Mouse (Mus musculus) liver, embryonic 12.5 days (tissue): ENCODE data around the gene Ccser2. TPM values are rescaled to one million over a fixed set of nuclear protein-coding genes. Genes with fewer than 3 reads are reported as not detected.
A peak's percentile ranks its signal among the peaks of the same experiment; 100 is the strongest.
"Not testable (repeated sequence)": the region's sequence is repeated elsewhere in the genome, so short reads cannot be mapped to it uniquely, and the experiment has no call there.

Experiments
- ATAC-seq: fragments of 200-750 bp; cut with Nextera tagmentation; 2 replicates; pipeline ENCODE4 v1.8.0; 2017; ENCODE audit warnings: moderate number of reproducible peaks, mild to moderate bottlenecking, moderate library complexity
- H3K27ac ChIP-seq: fragments of 300-500 bp; sonication (generic); 2 replicates; pipeline ENCODE4 v1.5.1; 2016; ENCODE audit warnings: mild to moderate bottlenecking
- H3K27me3 ChIP-seq: fragments of 300-500 bp; sonication (generic); replicated peaks from 2 replicates; pipeline ENCODE4 v1.6.1; 2016; ENCODE audit warnings: mild to moderate bottlenecking, moderate library complexity
- H3K36me3 ChIP-seq: fragments of 300-500 bp; sonication (generic); 2 replicates; pipeline ENCODE4 v1.6.1; 2016; ENCODE audit warnings: mild to moderate bottlenecking, moderate library complexity
- H3K4me1 ChIP-seq: fragments of 300-500 bp; sonication (generic); 2 replicates; pipeline ENCODE4 v1.6.1; 2016
- H3K4me2 ChIP-seq: fragments of 300-500 bp; sonication (generic); 2 replicates; pipeline ENCODE4 v1.6.1; 2016; ENCODE audit warnings: mild to moderate bottlenecking, moderate library complexity
- H3K4me3 ChIP-seq: fragments of 300-500 bp; sonication (generic); 2 replicates; pipeline ENCODE4 v1.5.1; 2016; ENCODE audit warnings: mild to moderate bottlenecking, moderate library complexity
- H3K9ac ChIP-seq: fragments of 300-500 bp; sonication (generic); 2 replicates; pipeline ENCODE4 v1.6.1; 2016; ENCODE audit warnings: mild to moderate bottlenecking, moderate library complexity
- H3K9me3 ChIP-seq: fragments of 300-500 bp; sonication (generic); replicated peaks from 2 replicates; pipeline ENCODE4 v1.6.1; 2016; ENCODE audit warnings: mild to moderate bottlenecking, moderate library complexity
- WGBS: fragments of 180-500 bp; shearing (Covaris S2); methylation state at CpG from one replicate; pipeline ENCODE4 v1.1.7; 2016; ENCODE audit not compliant: insufficient replicate concordance; 5-methylcytosine and 5-hydroxymethylcytosine counted together
- polyA plus RNA-seq: library from polyadenylated mRNA; unstranded; fragments of >200 nt; fragmentation: Nextera tagmentation; extraction: Ambion mirVana; gene quantifications from 2 replicates; pipeline ENCODE4 v1.2.1, GENCODE M21; 2016

The Ccser2 gene
- polyA plus RNA-seq: 6.5 and 7.6 TPM in 2 replicates

DNA sequence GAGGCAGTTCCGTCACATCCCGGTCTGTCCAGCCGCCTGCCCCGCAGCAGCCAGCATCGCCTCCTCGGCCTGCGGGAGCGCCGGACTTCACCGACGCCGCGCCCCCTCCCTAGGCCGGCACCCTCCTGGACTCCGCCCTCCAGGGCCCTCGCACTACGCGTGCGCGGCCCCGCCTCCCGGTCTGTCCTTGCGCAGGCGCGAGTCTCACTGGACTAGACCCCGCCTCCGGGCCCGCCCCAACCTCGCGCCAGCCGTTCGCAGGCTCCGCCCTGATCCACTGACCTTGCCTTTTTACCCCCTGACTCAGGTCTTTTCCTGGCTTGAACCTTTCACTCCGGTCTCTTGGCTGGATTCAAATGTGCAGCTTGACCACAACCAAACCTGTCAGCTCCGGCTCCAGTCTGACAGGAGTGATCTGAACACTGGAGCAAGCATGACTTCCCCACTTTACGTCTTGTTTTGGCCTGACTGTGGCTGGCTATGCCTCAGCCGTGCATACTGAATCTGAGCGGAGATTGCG, at the start of gene Ccser2:
Gene Ccser2, minus strand, starts transcription at position 150 of the 520 bp plus-strand sequence.
- Histone ChIP-seq H3K4me1 (peaks cover 18% of the 10 kb centered on the region), H3K4me3 (peak within 1 kb of the TSS; percentile 94), H3K27me3 (no peaks in the 10 kb centered on the region), H3K9ac (peak within 1 kb of the TSS; percentile 86), H3K27ac (peak within 1 kb of the TSS; percentile 73), H3K9me3 (no peaks in the 10 kb centered on the region), H3K4me2 (peak within 1 kb of the TSS; percentile 99), H3K36me3 (no peaks in the 10 kb centered on the region)
- WGBS: 1% methylated on average over 37 of the region's 39 CpGs
- ATAC-seq: peak; percentile 100

DNA sequence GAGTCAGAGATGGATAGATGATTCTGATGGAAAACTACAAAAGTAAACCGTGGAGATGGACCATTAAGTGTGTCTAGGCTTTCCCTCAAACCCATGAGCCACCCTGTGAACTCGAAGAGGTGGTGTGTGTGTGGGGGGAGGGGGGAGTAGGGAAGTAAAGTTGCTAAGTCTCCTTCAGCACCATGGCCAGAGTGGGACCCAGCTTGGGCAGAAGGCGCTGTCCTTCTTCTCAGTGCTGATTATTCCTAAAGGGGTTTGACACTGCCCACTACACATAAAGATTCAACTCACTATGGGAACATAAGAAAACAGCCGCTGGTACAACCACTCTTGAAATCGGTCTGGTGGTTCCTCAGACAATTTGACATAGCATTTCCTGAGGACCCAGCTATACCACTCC, 47.3 kb upstream of the Ccser2 start:
- no peak overlapping the region for H3K9ac ChIP-seq
- H3K4me1 ChIP-seq: no peaks in the 10 kb centered on the region
- ATAC-seq: no peak
- no peaks in the 10 kb centered on the region for H3K27me3 ChIP-seq
- no peak overlapping the region for H3K4me3 ChIP-seq
- no peaks in the 10 kb centered on the region for H3K36me3 ChIP-seq
- no peak overlapping the region for H3K27ac ChIP-seq
- 23% methylated on average over 5 of the region's 5 CpGs for WGBS
- no peaks in the 10 kb centered on the region for H3K9me3 ChIP-seq
- H3K4me2 ChIP-seq: no peak overlapping the region

DNA sequence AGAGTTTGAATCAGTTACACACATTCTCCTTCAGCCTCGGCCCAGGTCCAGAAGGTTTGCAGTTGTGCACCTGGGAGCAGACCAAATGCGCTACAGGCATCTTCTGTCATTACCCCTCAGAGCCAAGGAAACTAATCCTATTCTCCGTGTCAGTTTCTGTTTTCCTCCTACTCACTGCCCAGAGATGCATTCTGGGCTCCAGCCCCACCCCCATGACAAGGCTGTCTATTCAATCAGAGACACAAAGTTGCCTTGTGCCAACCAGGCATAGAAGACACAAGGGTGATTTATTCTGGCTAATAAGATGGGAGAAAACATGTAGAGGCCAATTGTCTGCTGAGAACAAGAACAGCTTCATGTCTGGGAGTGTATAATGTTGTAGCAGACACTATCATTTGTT, 45.1 kb upstream of the Ccser2 start:
- Histone ChIP-seq H3K9ac (no peak overlapping the region), H3K27ac (no peak overlapping the region), H3K27me3 (no peaks in the 10 kb centered on the region), H3K4me1 (no peaks in the 10 kb centered on the region), H3K4me2 (no peak overlapping the region), H3K4me3 (no peak overlapping the region), H3K9me3 (no peaks in the 10 kb centered on the region), H3K36me3 (no peaks in the 10 kb centered on the region)
- ATAC-seq: no peak
- WGBS: 44% methylated on average over 3 of the region's 3 CpGs

DNA sequence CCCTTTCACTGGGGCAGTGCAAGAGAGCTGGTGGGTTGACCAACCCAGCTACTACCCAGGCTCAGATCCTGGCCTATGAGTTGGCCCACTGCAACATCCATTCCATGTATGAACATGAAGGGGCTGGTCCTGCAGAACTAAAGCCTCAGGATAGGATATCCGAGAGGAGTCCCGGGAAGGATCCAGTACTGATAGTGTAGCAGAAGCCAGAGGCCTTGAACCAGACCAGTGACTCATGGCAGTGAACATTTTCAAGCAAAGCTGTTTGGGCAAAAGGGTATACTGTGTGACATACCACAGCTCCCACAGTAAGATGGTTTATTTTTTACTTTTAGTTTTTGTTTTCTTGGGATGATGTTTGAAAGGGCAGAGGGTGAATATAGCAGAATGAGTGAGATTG, 41.1 kb upstream of the Ccser2 start:
- Histone ChIP-seq H3K4me2 (no peak overlapping the region), H3K4me1 (no peaks in the 10 kb centered on the region), H3K4me3 (no peak overlapping the region), H3K9ac (no peak overlapping the region), H3K27ac (no peak overlapping the region), H3K9me3 (no peaks in the 10 kb centered on the region), H3K27me3 (no peaks in the 10 kb centered on the region), H3K36me3 (no peaks in the 10 kb centered on the region)
- 65% methylated on average over 2 of the region's 2 CpGs for WGBS
- no peak for ATAC-seq

DNA sequence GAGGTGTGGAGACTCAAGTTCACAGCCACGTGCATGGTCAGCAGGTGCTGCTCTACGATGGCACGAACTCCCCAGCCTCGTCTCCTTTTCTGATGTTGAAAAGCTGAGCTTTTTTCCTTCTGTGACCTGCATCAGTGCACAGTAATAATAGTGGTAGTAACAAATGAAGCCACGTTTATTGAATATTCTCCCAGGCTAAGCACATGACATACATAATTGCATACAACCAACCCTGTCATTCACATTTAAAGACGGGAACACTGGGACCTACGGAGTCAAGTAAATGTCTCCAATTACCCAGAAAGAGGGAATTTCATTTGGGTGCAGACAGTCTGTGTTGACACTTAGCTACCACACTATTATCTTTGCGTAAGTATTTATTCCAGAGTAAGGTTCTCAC, 37.9 kb upstream of the Ccser2 start:
- H3K9me3 ChIP-seq: no peaks in the 10 kb centered on the region
- no peak overlapping the region for H3K4me3 ChIP-seq
- H3K27ac ChIP-seq: no peak overlapping the region
- no peak overlapping the region for H3K9ac ChIP-seq
- no peak overlapping the region for H3K4me2 ChIP-seq
- H3K4me1 ChIP-seq: no peaks in the 10 kb centered on the region
- no peaks in the 10 kb centered on the region for H3K27me3 ChIP-seq
- WGBS: 66% methylated on average over 8 of the region's 8 CpGs
- H3K36me3 ChIP-seq: no peaks in the 10 kb centered on the region
- ATAC-seq: no peak

DNA sequence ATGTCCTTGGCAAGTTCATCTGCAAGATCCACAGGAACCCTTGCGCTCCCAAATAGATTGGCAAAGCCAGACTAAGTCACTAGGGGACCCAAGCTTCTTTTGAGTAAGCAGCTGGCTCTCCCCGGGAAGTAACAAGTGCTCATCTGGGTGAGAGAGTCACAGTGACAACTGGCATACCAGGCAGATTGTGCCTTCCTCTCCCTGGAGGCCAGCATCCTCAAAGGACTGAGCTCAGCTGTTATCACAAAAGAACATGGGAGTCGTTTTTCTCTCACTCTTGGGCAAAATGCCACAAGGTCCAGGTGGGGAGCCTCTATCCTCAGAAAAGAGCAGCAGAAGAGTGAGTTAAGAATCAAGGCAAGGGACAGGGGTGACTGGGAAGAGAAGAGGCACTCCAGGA, 37.3 kb upstream of the Ccser2 start:
- H3K4me2 ChIP-seq: no peak overlapping the region

DNA sequence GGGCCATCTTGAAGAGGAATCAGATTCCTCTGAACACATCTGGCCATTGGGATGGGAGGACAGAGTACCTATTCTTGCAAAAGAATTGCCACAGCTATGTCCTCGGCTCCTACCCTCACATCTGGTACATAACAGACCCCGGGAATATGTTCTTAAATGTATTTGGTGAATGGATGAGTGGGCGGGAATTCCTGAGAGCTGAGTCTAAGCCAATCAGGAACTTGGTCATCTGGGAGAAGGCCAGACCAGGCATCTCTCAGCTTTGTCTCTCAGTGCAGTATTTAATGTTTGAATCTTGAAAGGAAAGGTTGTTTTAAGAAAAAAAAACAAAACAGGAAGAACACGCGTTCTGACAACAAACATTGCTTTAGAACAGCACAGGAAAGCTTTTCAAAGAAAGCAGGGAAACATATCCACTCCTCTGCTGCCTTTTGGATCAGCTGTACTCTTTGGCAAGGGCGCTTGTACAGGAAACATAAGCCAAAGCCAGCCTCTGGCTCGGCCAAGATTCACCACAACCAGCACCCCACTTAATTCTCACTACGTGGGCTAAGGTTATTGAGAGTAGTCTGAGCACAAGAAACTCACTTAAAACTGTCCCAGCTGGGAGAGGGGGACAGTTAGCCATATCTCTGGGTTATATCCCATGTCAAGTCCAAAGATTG, 35.0 kb upstream of the Ccser2 start:
- H3K27me3 ChIP-seq: no peaks in the 10 kb centered on the region
- H3K36me3 ChIP-seq: no peaks in the 10 kb centered on the region
- H3K4me1 ChIP-seq: no peaks in the 10 kb centered on the region
- H3K27ac ChIP-seq: no peak overlapping the region
- H3K9me3 ChIP-seq: no peaks in the 10 kb centered on the region
- H3K9ac ChIP-seq: no peak overlapping the region
- H3K4me2 ChIP-seq: no peak overlapping the region
- ATAC-seq: no peak
- no peak overlapping the region for H3K4me3 ChIP-seq
- WGBS: 60% methylated on average over 8 of the region's 8 CpGs

More for the DNA sequence above, 37.3 kb upstream of the Ccser2 start:
- ATAC-seq: no peak
- H3K4me3 ChIP-seq: no peak overlapping the region
- no peaks in the 10 kb centered on the region for H3K27me3 ChIP-seq
- H3K36me3 ChIP-seq: no peaks in the 10 kb centered on the region
- H3K9ac ChIP-seq: no peak overlapping the region
- H3K4me1 ChIP-seq: no peaks in the 10 kb centered on the region
- 12% methylated on average over 3 of the region's 3 CpGs for WGBS
- no peak overlapping the region for H3K27ac ChIP-seq
- H3K9me3 ChIP-seq: no peaks in the 10 kb centered on the region

DNA sequence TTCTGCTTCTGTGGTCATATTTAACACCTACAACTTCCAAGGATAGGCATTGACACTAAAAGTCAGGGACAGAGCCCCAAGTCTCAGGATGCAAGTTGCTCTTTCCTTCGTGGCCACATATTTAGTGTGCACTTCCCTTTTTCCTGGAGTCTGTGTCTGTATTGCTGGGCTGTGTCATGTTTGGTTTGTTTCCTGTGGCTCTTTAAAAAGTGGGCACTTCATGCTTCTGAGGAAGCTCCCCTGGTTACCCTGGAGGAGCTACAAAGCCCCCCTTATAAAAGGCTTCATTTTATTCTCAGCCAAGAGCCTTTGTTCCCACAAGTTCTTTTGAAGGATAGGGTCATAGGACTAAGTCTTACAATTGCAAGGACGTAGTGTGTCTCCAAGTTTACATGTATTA, 34.3 kb upstream of the Ccser2 start:
- H3K4me2 ChIP-seq: no peak overlapping the region
- no peaks in the 10 kb centered on the region for H3K4me1 ChIP-seq
- 41% methylated on average over 2 of the region's 2 CpGs for WGBS
- no peak overlapping the region for H3K4me3 ChIP-seq
- no peaks in the 10 kb centered on the region for H3K9me3 ChIP-seq
- H3K27ac ChIP-seq: no peak overlapping the region
- no peak overlapping the region for H3K9ac ChIP-seq
- no peaks in the 10 kb centered on the region for H3K36me3 ChIP-seq
- ATAC-seq: no peak
- no peaks in the 10 kb centered on the region for H3K27me3 ChIP-seq

DNA sequence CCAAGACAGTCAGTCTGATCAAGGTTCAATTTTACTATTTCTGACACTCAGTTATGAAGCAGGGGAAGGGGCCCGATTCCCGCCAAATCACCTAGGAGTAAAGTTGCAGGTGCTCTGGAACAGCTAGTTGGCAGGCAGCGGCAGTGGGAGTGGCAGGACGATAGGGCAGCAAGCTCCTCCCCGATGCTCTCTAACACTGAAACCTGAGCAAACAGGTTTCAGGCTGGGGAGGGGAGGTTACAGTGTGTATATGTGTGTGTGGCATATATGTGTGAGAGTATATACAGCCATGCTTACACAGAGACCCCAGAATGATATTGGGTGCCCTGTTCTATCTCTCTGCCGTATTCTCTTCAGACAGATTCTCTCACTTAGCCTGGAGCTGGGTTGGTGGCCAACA, 32.2 kb upstream of the Ccser2 start:
- H3K4me3 ChIP-seq, ATAC-seq: not testable (repeated sequence)
- 54% methylated on average over 6 of the region's 6 CpGs for WGBS

DNA sequence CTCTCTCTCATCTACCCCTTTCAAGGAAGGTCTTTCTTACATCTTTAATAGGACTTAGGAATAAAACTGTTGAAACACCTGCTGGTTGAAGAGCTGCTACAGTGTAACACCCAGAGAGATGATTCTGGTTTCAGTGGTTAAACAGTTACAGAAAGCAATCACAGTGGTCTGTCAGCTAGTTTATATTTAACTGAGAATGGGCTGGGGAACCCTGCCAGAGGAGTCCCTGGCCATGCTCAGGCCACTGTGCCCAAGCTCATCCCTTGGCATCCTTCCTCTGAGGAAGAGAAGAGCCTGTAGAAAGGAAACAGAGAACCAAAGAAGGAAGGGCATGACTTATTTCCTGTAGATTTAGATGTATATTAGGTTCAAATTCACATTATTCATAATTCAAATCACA, 21.2 kb upstream of the Ccser2 start:
- H3K4me2 ChIP-seq: no peak overlapping the region
- H3K27ac ChIP-seq: no peak overlapping the region
- no peaks in the 10 kb centered on the region for H3K9me3 ChIP-seq
- H3K9ac ChIP-seq: no peak overlapping the region
- no peaks in the 10 kb centered on the region for H3K27me3 ChIP-seq
- no peaks in the 10 kb centered on the region for H3K4me1 ChIP-seq
- no peaks in the 10 kb centered on the region for H3K36me3 ChIP-seq
- H3K4me3 ChIP-seq: no peak overlapping the region
- 0 out of 2 replicates have a peak, but pooled peaks have one; percentile 24 for ATAC-seq

More for the DNA sequence above, 32.2 kb upstream of the Ccser2 start:
- not testable (repeated sequence) for H3K9me3 ChIP-seq, H3K36me3 ChIP-seq, H3K9ac ChIP-seq, H3K4me1 ChIP-seq, H3K27me3 ChIP-seq, H3K4me2 ChIP-seq, H3K27ac ChIP-seq

DNA sequence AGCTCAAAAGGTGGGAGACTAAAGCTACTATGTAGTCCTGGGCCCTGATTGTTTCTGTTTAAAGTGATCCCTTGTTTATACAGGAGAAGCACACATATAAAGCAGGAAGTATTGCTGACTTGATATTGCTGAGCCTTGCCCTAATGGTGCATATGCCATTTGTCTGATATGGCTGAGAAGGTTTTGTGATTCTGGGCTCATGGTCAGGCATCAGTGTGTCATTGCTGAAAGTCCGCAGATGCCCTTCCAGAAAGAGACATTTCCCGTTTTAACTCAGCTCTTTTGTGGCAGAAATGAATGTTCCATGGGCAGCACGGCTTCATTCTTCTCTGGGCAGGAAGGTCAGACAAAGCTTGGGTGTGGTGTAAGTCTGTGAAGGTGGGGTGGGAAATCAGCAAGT, 17.1 kb upstream of the Ccser2 start:
- Histone ChIP-seq H3K4me2 (no peak overlapping the region), H3K4me3 (no peak overlapping the region), H3K9ac (no peak overlapping the region), H3K9me3 (no peaks in the 10 kb centered on the region), H3K4me1 (no peaks in the 10 kb centered on the region), H3K36me3 (no peaks in the 10 kb centered on the region), H3K27ac (no peak overlapping the region), H3K27me3 (no peaks in the 10 kb centered on the region)
- 67% methylated on average over 3 of the region's 3 CpGs for WGBS
- ATAC-seq: no peak

DNA sequence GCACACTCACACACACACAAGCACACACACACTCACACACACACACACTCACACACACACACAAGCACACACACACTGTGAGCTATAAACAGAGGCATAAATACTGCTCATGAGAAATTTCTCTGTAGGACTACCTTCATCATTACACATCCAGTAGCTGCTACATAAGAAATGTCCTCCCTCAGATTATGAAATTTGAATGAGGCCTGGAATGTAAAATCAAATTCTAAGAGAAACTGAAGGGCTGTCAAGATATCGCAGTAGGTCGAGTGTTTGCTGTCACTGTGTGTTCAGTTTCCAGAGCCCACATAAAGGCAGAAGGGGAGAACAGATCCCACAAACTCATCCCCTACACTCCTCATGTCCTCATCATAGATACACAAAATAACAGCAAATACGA, 6.4 kb upstream of the Ccser2 start:
- Histone ChIP-seq H3K27me3 (no peaks in the 10 kb centered on the region), H3K9ac (no peak overlapping the region), H3K9me3 (no peaks in the 10 kb centered on the region), H3K27ac (no peak overlapping the region), H3K36me3 (no peaks in the 10 kb centered on the region), H3K4me1 (no peaks in the 10 kb centered on the region), H3K4me3 (no peak overlapping the region), H3K4me2 (no peak overlapping the region)
- no peak for ATAC-seq
- WGBS: 79% methylated on average over 3 of the region's 3 CpGs

DNA sequence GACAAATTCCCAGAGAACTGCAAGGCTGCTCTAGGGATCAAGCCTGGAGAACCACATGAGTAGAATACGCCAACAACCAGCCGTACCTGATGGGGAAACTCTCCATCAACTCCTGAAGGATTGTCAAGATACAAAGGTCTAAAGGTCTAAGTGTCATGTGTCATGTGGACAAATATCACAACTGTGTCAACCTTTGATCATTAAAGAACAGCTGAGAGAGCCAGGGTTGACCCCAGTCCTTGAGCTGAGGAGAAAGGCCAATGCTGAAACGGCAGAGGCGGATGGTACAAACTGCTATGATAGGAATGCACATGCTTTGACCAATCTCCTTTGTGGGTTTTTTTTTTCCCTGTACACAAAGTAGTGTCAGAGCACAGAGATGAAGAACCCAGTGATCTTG, 2.6 kb upstream of the Ccser2 start:
- 68% methylated on average over 4 of the region's 4 CpGs for WGBS
- no peak overlapping the region for H3K9ac ChIP-seq
- H3K9me3 ChIP-seq: no peaks in the 10 kb centered on the region
- H3K36me3 ChIP-seq: no peaks in the 10 kb centered on the region
- H3K4me2 ChIP-seq: no peak overlapping the region
- no peak overlapping the region for H3K27ac ChIP-seq
- H3K4me3 ChIP-seq: no peak overlapping the region
- no peaks in the 10 kb centered on the region for H3K27me3 ChIP-seq
- no peak for ATAC-seq
- peaks cover 18% of the 10 kb centered on the region for H3K4me1 ChIP-seq
